Mouse (Mus musculus) T-helper 17 cell (primary cell): Measurements from ENCODE around the gene Alcam.

Experiments
- in situ Hi-C, 2 experiments: fragments of 300-600 bp; cut with MboI, MseI; formaldehyde crosslinking; loops; 1 replicate in 1 of 2; 2 replicates in 1 of 2; pipeline ENCODE4 v1.15.1; 2025; ENCODE audit warnings: high pct_unique_total_duplicates in 2 of 2

The Alcam gene

GRCm38 (mm10) chr16:52453971-52454514 lies at the start of gene Alcam:
Gene Alcam, minus strand, starts transcription at chr16:52454074.
- in situ Hi-C loops: loop anchor here (5.0 to 25.0 kb wide), 7 partner anchors 127 to 1142 kb away; no protein-coding TSS in a partner anchor

- in situ Hi-C loops: no loop called here
Observed at GRCm38 (mm10) chr16:52498757-52499335, 45.0 kb upstream of the Alcam start.

GRCm38 (mm10) chr16:52490542-52490941 lies 36.7 kb upstream of the Alcam start:
- in situ Hi-C loops: no loop called here

- in situ Hi-C loops: loop anchor here (25.0 kb wide), 2 partner anchors 412 to 1162 kb away; no protein-coding TSS in a partner anchor
Observed at GRCm38 (mm10) chr16:52474235-52474634, 20.4 kb upstream of the Alcam start.

GRCm38 (mm10) chr16:52473089-52473488 lies 19.2 kb upstream of the Alcam start:
- in situ Hi-C loops: loop anchor here (25.0 kb wide), 2 partner anchors 411 to 1161 kb away; no protein-coding TSS in a partner anchor

GRCm38 (mm10) chr16:52472635-52473034 lies 18.8 kb upstream of the Alcam start:
- in situ Hi-C loops: loop anchor here (25.0 kb wide), 2 partner anchors 410 to 1160 kb away; no protein-coding TSS in a partner anchor

GRCm38 (mm10) chr16:52472059-52472458 lies 18.2 kb upstream of the Alcam start:
- in situ Hi-C loops: loop anchor here (25.0 kb wide), 2 partner anchors 410 to 1160 kb away; no protein-coding TSS in a partner anchor

- in situ Hi-C loops: loop anchor here (25.0 kb wide), 2 partner anchors 409 to 1159 kb away; no protein-coding TSS in a partner anchor
Observed at GRCm38 (mm10) chr16:52470881-52471280, 17.0 kb upstream of the Alcam start.

GRCm38 (mm10) chr16:52470226-52470625 lies 16.4 kb upstream of the Alcam start:
- in situ Hi-C loops: loop anchor here (25.0 kb wide), 2 partner anchors 408 to 1158 kb away; no protein-coding TSS in a partner anchor

GRCm38 (mm10) chr16:52468426-52468825 lies 14.6 kb upstream of the Alcam start:
- in situ Hi-C loops: loop anchor here (25.0 kb wide), 2 partner anchors 406 to 1156 kb away; no protein-coding TSS in a partner anchor

- in situ Hi-C loops: loop anchor here (25.0 kb wide), 2 partner anchors 404 to 1154 kb away; no protein-coding TSS in a partner anchor
Observed at GRCm38 (mm10) chr16:52466770-52467169, 12.9 kb upstream of the Alcam start.

GRCm38 (mm10) chr16:52464597-52464996 lies 10.7 kb upstream of the Alcam start:
- in situ Hi-C loops: loop anchor here (25.0 kb wide), 2 partner anchors 402 to 1152 kb away; no protein-coding TSS in a partner anchor

GRCm38 (mm10) chr16:52452862-52453715 lies 785 bp downstream of the Alcam start:
- in situ Hi-C loops: loop anchor here (5.0 to 25.0 kb wide), 7 partner anchors 126 to 1141 kb away; no protein-coding TSS in a partner anchor

- in situ Hi-C loops: loop anchor here (5.0 to 25.0 kb wide), 7 partner anchors 125 to 1140 kb away; no protein-coding TSS in a partner anchor
Observed at GRCm38 (mm10) chr16:52452477-52452831, 1.4 kb downstream of the Alcam start.

- in situ Hi-C loops: loop anchor here (5.0 to 25.0 kb wide), 7 partner anchors 125 to 1140 kb away; no protein-coding TSS in a partner anchor
Observed at GRCm38 (mm10) chr16:52451786-52452476, 1.9 kb downstream of the Alcam start.

GRCm38 (mm10) chr16:52451101-52451785 lies 2.6 kb downstream of the Alcam start:
- in situ Hi-C loops: loop anchor here (5.0 to 25.0 kb wide), 7 partner anchors 124 to 1139 kb away; no protein-coding TSS in a partner anchor

- in situ Hi-C loops: loop anchor here (5.0 to 25.0 kb wide), 7 partner anchors 123 to 1138 kb away; no protein-coding TSS in a partner anchor
Observed at GRCm38 (mm10) chr16:52450245-52451100, 3.4 kb downstream of the Alcam start.

- in situ Hi-C loops: loop anchor here (5.0 to 25.0 kb wide), 8 partner anchors 123 to 1138 kb away; no protein-coding TSS in a partner anchor
Observed at GRCm38 (mm10) chr16:52449889-52450244, 4.0 kb downstream of the Alcam start.

- in situ Hi-C loops: loop anchor here in 1 of 2 experiments (10.0 kb wide), 1 partner anchor 531 kb away; no protein-coding TSS in a partner anchor
Observed at GRCm38 (mm10) chr16:52445984-52446383, 7.9 kb downstream of the Alcam start.
